Mouse (Mus musculus) layer of hippocampus, postnatal 10 days (tissue): Measurements from ENCODE around the gene Prl3d2. TPM values are rescaled to one million over a fixed set of nuclear protein-coding genes. Genes with fewer than 3 reads are reported as not detected.
"Not testable (repeated sequence)": the region's sequence is repeated elsewhere in the genome, so short reads cannot be mapped to it uniquely, and the experiment has no call there.

Experiments
- DNase-seq, 2 experiments: peaks; one replicate each; pipeline ENCODE4 v3.0.0; 2021; ENCODE audit warnings: low spot score in 2 of 2
- long read RNA-seq: library from polyadenylated mRNA; stranded (forward); transcript quantifications from one replicate; pipeline ENCODE4 v2.0.0, GENCODE M21; 2023
- total RNA-seq, 2 experiments: library from RNA; stranded (reverse); gene quantifications; 2 replicates each; pipeline ENCODE4 v1.2.3; 2021

Gene Prl3d2
- total RNA-seq = not detected
- long read RNA-seq = 0 reads

DNA sequence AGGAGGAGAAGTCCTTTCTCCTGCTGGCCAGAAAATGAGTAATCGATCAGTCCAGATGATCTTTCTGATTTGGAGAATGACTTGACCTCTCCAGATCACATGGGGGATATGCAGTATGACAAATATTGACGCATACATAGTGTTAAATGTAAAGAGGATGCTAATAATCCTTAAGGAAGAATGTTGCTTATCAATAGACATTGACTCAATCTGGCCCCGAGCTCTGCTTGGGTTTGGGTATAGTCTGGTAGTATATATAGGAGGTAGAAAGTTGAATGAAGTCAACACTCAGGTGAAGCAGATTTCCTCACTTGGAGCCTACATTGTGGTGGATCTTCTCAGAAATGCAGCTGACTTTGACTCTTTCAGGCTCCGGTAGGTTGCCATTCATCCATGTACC, at the start of gene Prl3d2:
Gene Prl3d2 (plus strand): TSS at position 301 of the 400 bp plus-strand sequence.
- DNase-seq = not testable (repeated sequence)

DNA sequence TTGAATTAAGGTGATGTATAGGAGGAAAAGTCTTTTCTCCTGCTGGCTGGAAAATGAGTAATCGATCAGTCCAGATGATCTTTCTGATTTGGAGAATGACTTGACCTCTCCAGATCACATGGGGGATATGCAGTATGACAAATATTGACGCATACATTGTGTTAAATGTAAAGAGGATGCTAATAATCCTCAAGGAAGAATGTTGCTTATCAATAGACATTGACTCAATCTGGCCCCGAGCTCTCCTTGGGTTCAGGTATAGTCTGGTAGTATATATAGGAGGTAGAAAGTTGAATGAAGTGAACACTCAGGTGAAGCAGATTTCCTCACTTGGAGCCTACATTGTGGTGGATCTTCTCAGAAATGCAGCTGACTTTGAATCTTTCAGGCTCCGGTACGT, 27.6 kb upstream of the Prl3d2 start, which contains the start of gene Prl3d1:
Gene Prl3d1 (plus strand): TSS at position 301 of the 400 bp plus-strand sequence.
- not testable (repeated sequence) for DNase-seq

DNA sequence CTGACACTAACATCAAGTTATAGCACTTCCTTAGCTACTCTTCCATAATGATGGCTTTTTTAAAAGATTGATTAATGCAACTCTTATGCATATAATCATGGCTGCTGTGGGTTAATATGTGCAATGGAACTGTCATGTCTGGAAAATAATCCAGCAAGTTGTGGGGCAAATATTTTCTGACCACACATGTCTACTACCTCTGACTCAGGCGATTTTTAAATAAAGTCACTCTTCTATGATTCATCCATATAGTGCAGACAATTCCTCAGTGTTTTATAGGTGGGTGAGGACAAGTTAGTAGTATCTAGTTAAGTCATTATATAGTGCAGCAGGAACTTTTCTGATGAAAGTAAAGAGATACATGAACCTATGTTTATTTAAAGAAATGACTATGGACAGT, 26.8 kb downstream of the Prl3d2 start:
- no peak for DNase-seq

DNA sequence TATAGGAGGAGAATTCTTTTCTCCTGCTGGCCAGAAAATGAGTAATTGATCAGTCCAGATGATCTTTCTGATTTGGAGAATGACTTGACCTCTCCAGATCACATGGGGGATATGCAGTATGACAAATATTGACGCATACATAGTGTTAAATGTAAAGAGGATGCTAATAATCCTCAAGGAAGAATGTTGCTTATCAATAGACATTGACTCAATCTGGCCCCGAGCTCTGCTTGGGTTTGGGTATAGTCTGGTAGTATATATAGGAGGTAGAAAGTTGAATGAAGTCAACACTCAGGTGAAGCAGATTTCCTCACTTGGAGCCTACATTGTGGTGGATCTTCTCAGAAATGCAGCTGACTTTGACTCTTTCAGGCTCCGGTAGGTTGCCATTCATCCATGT, 35.0 kb downstream of the Prl3d2 start, which contains the start of gene Prl3d3:
Gene Prl3d3 (plus strand): TSS at position 301 of the 400 bp plus-strand sequence.
- not testable (repeated sequence) for DNase-seq

Other genes starting within 250 kb of the Prl3d2 start
- gene Prl, start 64.1 kb upstream of the Prl3d2 start, total RNA-seq = not detected
- gene Prl3d1, start 27.5 kb upstream of the Prl3d2 start, total RNA-seq = not detected
- gene Prl3d3, start 35.1 kb downstream of the Prl3d2 start, total RNA-seq = not detected
- gene Prl3c1, start 75.0 kb downstream of the Prl3d2 start, total RNA-seq = not detected
- gene Prl3b1, start 120.1 kb downstream of the Prl3d2 start, total RNA-seq = not detected
- gene Prl3a1, start 137.7 kb downstream of the Prl3d2 start, total RNA-seq = not detected
- not detected for gene Prl6a1, start 190.9 kb downstream of the Prl3d2 start, total RNA-seq
- not detected for gene Prl8a2, start 224.0 kb downstream of the Prl3d2 start, total RNA-seq